Comparison of ENCODE assay signal across 38 mouse cellular contexts in the genomic region with DNA sequence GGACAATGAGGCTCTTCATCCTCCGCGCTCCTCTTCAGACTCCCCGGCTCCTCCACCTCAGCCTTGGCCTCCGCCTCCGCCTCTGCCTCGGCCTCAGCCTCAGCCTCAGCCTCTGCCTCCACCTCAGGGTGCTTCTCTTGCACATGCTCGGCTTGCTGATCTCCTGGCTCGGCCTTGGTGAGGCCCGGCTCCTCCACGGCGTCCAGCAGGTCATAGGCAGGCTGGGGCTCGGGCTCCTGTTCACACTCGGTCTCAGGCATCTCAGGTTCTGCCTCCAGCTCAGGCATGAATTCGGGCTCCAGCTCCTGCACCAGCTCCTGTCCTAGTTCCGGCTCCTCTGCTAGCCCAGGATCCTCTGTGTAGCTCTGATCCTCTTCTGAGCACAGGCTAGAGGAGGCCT. TPM values are rescaled to one million over a fixed set of nuclear protein-coding genes. Genes with fewer than 3 reads are reported as not detected.
DNase-seq lines count a peak whose midpoint lies in the region; TF ChIP-seq lines count a peak whose summit lies in the region.
"Had no signal": no experiment of that assay in that cellular context is flagged by ENCODE, and none has a peak within 500 bp of the region (broad histone marks: within the 10 kb centered on the region; RNA-seq: fewer than 3 reads in every experiment).

No protein-coding gene starts in this region.

- no peaks in the 10 kb centered on the region for H3K27me3 ChIP-seq in heart, embryonic 10.5 days (ENCODE audit: insufficient read depth, poor library complexity, severe bottlenecking)
- peaks cover 15% of the 10 kb centered on the region for H3K27me3 ChIP-seq in E14TG2a.4 (ENCODE audit: insufficient read depth, low read length)
- no peaks in the 10 kb centered on the region for H3K27me3 ChIP-seq in testis, adult 2 months (ENCODE audit: control insufficient read depth, insufficient read depth, low read length)
- H3K27me3 ChIP-seq: forebrain, embryonic 15.5 days; heart, embryonic 13.5 days; intestine, embryonic 15.5 days; lung, embryonic 15.5 days; midbrain, embryonic 15.5 days; neural tube, embryonic 15.5 days had no signal

- WGBS in heart, embryonic 10.5 days, result 87% methylated on average over 15 of the region's 15 CpGs

- no peak overlapping the region for H3K4me3 ChIP-seq in heart, embryonic 10.5 days
- H3K4me3 ChIP-seq in E14TG2a.4 (replicated peaks; ENCODE audit: low read length) (peak overlapping the region; percentile 50), ES-E14 (ENCODE audit: insufficient read depth in 1 of 2, low read depth in 1 of 2, low read length in 2 of 2, poor library complexity in 1 of 2, severe bottlenecking in 1 of 2) (peak overlapping the region; percentile 17 to 35; a peak in 2 of 4 replicates)
- peak overlapping the region; percentile 92 for H3K4me3 ChIP-seq in testis, adult 2 months (ENCODE audit: control insufficient read depth, low read depth, low read length)
- H3K4me3 ChIP-seq: forebrain, embryonic 15.5 days; gastrocnemius, adult 2 months; heart, adult 2 months; heart, embryonic 13.5 days; intestine, embryonic 15.5 days; lung, embryonic 15.5 days; midbrain, embryonic 10.5 days; midbrain, embryonic 15.5 days; neural tube, embryonic 15.5 days had no signal

- H3K27ac ChIP-seq in heart, embryonic 10.5 days, result no peak overlapping the region
- no peak overlapping the region for H3K27ac ChIP-seq in ES-E14 (ENCODE audit: insufficient read depth, low read depth, low read length, poor library complexity, severe bottlenecking)
- peak overlapping the region; percentile 78 for H3K27ac ChIP-seq in testis, adult 2 months (ENCODE audit: control insufficient read depth, insufficient read depth, low read depth, low read length)
- H3K27ac ChIP-seq: forebrain, embryonic 15.5 days; gastrocnemius, adult 2 months; heart, adult 2 months; heart, embryonic 13.5 days; intestine, embryonic 15.5 days; kidney, postnatal 0 days; lung, embryonic 15.5 days; midbrain, embryonic 10.5 days; midbrain, embryonic 15.5 days; neural tube, embryonic 15.5 days had no signal

- no peaks in the 10 kb centered on the region for H3K4me1 ChIP-seq in heart, embryonic 10.5 days
- H3K4me1 ChIP-seq in E14TG2a.4 (replicated peaks; ENCODE audit: low read depth, low read length) (peaks cover 7% of the 10 kb centered on the region; the same call in 1 of the 2 replicates), ES-E14 (ENCODE audit: control insufficient read depth in 2 of 2, insufficient read depth in 2 of 2, low read length in 2 of 2, poor library complexity in 1 of 2) (no peaks in the 10 kb centered on the region)
- peaks cover 4% of the 10 kb centered on the region for H3K4me1 ChIP-seq in testis, adult 2 months (ENCODE audit: control insufficient read depth, insufficient read depth, low read length)
- H3K4me1 ChIP-seq: forebrain, embryonic 15.5 days; heart, embryonic 13.5 days; intestine, embryonic 15.5 days; lung, embryonic 15.5 days; midbrain, embryonic 10.5 days; midbrain, embryonic 15.5 days; neural tube, embryonic 15.5 days had no signal

- H3K36me3 ChIP-seq in heart, embryonic 10.5 days, result no peaks in the 10 kb centered on the region
- H3K36me3 ChIP-seq in E14TG2a.4 (ENCODE audit: insufficient read depth, low read length) (no peaks in the 10 kb centered on the region), ES-E14 (ENCODE audit: control insufficient read depth, insufficient read depth, low read length, poor library complexity, severe bottlenecking) (no peaks in the 10 kb centered on the region)
- H3K36me3 ChIP-seq in testis, adult 2 months (ENCODE audit: control insufficient read depth, insufficient read depth, low read length), result no peaks in the 10 kb centered on the region
- H3K36me3 ChIP-seq: forebrain, embryonic 15.5 days; G1E; heart, embryonic 13.5 days; intestine, embryonic 15.5 days; lung, embryonic 15.5 days; midbrain, embryonic 10.5 days; midbrain, embryonic 15.5 days; neural tube, embryonic 15.5 days had no signal

- TF ChIP-seq POLR2A in testis, adult 2 months (IDR thresholded peaks at IDR 0.05; ENCODE audit: control insufficient read depth, low read depth, low read length), result no peak

- peak; percentile 73 for DNase-seq in heart, embryonic 10.5 days (ENCODE audit: low spot score)
- DNase-seq in heart, postnatal 14 days, result no peak
- DNase-seq in ES-E14 (ENCODE audit: low read depth, low spot score), result no peak
- no peak for DNase-seq in cerebellum, adult 11-12 months
- no peak for DNase-seq in spleen, postnatal 14 days (ENCODE audit: low spot score in 2 of 2)
- DNase-seq: cerebellum, adult 18-20 months; cerebellum, postnatal 10 days; gastrocnemius, postnatal 36 days; heart, adult 2 months; heart, postnatal 10 days; kidney, adult 2 months; kidney, postnatal 4 days; layer of hippocampus, postnatal 36 days; right cerebral cortex, postnatal 4 days had no signal

- intact Hi-C loops in heart, postnatal 14 days (cut with DNase I), result no loop called here

- H3K9me3 ChIP-seq in heart, embryonic 10.5 days, result peaks cover 3% of the 10 kb centered on the region; the same call in 1 of the 2 replicates
- H3K9me3 ChIP-seq in E14TG2a.4 (ENCODE audit: low read length) (no peaks in the 10 kb centered on the region), ES-E14 (ENCODE audit: control insufficient read depth, insufficient read depth, low read depth, low read length) (no peaks in the 10 kb centered on the region)
- H3K9me3 ChIP-seq: forebrain, embryonic 15.5 days; heart, embryonic 13.5 days; intestine, embryonic 15.5 days; lung, embryonic 15.5 days; midbrain, embryonic 15.5 days; neural tube, embryonic 15.5 days had no signal

- H3K9ac ChIP-seq in ES-E14 (ENCODE audit: insufficient read depth, low read depth, low read length, poor library complexity, severe bottlenecking), result peak overlapping the region; percentile 42; the same call in 1 of the 2 replicates
- H3K9ac ChIP-seq: forebrain, embryonic 15.5 days; heart, embryonic 13.5 days; intestine, embryonic 15.5 days; lung, embryonic 15.5 days; midbrain, embryonic 15.5 days; neural tube, embryonic 15.5 days had no signal

- TF ChIP-seq CTCF in E14TG2a.4 (conservative IDR thresholded peaks at IDR 0.05; ENCODE audit: low read length), result no peak
- TF ChIP-seq CTCF in testis, adult 2 months (IDR thresholded peaks at IDR 0.05; ENCODE audit: control insufficient read depth, insufficient read depth, insufficient replicate concordance, low read depth, low read length), result no peak

- in situ Hi-C loops in ES-E14 (cut with MboI; ENCODE audit: low sequenced_read_pairs in 2 of 2, unreplicated experiment in 2 of 2), result no loop called here

TF ChIP-seq in ES-E14, 5 proteins besides CTCF, POLR2A, EP300 and RAD21:
- TF ChIP-seq MAFK (IDR thresholded peaks at IDR 0.05; ENCODE audit: insufficient read depth, low read depth, low read length) (no peak), CHD2 (IDR thresholded peaks at IDR 0.05; ENCODE audit: low read depth, low read length) (no peak), HCFC1 (IDR thresholded peaks at IDR 0.05; ENCODE audit: borderline replicate concordance, insufficient read depth, low read length) (no peak), ZC3H11A (IDR thresholded peaks at IDR 0.05; ENCODE audit: borderline replicate concordance, low read depth, low read length) (no peak), ZNF384 (IDR thresholded peaks at IDR 0.05; ENCODE audit: low read depth, low read length) (no peak)

RNA-seq across cellular contexts. Expression of gene Hdgfl1, which starts 0.5 kb away (rescaled TPM):
- not detected in 2 replicates for polyA plus RNA-seq in heart, embryonic 10.5 days (2016; fragmentation: Nextera tagmentation; extraction: Ambion mirVana)
- total RNA-seq in heart, postnatal 14 days (2021), result not detected
- 0.09 and 0.32 TPM in 2 replicates for total RNA-seq in ES-E14 (2012; rRNA removed)
- polyA plus RNA-seq in testis, adult 2 months (2012; rRNA removed), result 129 and 143 TPM in 2 replicates
- total RNA-seq: adrenal gland, postnatal 14 days; common myeloid progenitor, adult 5-6 weeks; G1E; gastrocnemius, adult 2 months; gastrocnemius, postnatal 36 days; heart, adult 2 months; heart, postnatal 10 days; layer of hippocampus, adult 8-10 months; layer of hippocampus, postnatal 36 days; left cerebral cortex, postnatal 10 days; liver, adult 2 months; megakaryocyte progenitor cell, adult 5-6 weeks had no signal
- polyA plus RNA-seq: forebrain, embryonic 15.5 days; frontal cortex, adult 2 months; G1E; heart, adult 2 months; heart, embryonic 13.5 days; hindbrain, embryonic 11.5 days; hindbrain, embryonic 16.5 days; intestine, embryonic 15.5 days; kidney, postnatal 0 days; limb, embryonic 11.5 days; liver, adult 2 months; liver, embryonic 16.5 days; lung, embryonic 15.5 days; midbrain, embryonic 10.5 days; midbrain, embryonic 15.5 days; neural tube, embryonic 15.5 days; spleen, adult 2 months had no signal
